Mouse (Mus musculus): ENCODE results near the gene Ddah1. TPM values are rescaled to one million over a fixed set of nuclear protein-coding genes. Genes with fewer than 3 reads are reported as not detected.

Ddah1 gene
- polyA plus RNA-seq, 1 experiment from 2014 or later, result 91.2 TPM

GRCm38 (mm10) chr3:145853713-145854112, 95.2 kb downstream of the Ddah1 start:
- no peaks in the 10 kb centered on the region for H3K9me3 ChIP-seq (ENCODE audit: control insufficient read depth, low read length)
- DNase-seq, result no peak
- no peak overlapping the region for H3K9ac ChIP-seq (replicated peaks; ENCODE audit: low read length)
- WGBS, result 85% methylated on average over 4 of the region's 4 CpGs
- peak; percentile 52; the same call in 1 of the 2 replicates for ATAC-seq (ENCODE audit: low FRiP score, low TSS enrichment)
- H3K27me3 ChIP-seq (ENCODE audit: control insufficient read depth, insufficient read depth, low read length), result no peaks in the 10 kb centered on the region
- H3K4me3 ChIP-seq (replicated peaks; ENCODE audit: low read depth, low read length), result no peak overlapping the region
- no peak overlapping the region for H3K4me2 ChIP-seq (ENCODE audit: low read length)
- H3K36me3 ChIP-seq (ENCODE audit: control insufficient read depth, insufficient read depth, low read length), result no peaks in the 10 kb centered on the region
- H3K27ac ChIP-seq (replicated peaks; ENCODE audit: low read depth, low read length), result peak overlapping the region; percentile 57
- 0 out of 2 replicates have a peak, but pooled peaks cover 4% of the 10 kb centered on the region for H3K4me1 ChIP-seq (ENCODE audit: control insufficient read depth, insufficient read depth, low read length)

DNA sequence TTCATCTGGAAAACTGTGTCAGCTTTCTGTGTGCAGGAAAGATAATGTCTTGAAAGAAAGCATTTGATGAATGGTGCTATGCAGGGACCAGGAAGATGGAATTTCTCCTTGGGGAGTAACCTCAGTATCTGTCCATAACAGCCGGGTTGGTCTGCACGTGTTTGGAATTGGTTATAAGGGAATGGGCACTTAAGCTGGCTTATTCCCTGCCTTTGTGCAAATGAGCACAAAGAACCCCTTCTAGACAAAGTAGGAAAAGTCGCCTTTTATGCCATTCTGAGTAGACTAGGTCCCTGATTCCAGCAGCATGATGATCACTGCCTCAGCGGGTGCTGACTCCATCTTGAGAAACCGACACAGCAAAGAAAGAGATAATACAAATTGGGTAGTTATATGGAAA, 96.0 kb downstream of the Ddah1 start:
- no peaks in the 10 kb centered on the region for H3K27me3 ChIP-seq (ENCODE audit: control insufficient read depth, insufficient read depth, low read length)
- no peaks in the 10 kb centered on the region for H3K9me3 ChIP-seq (ENCODE audit: control insufficient read depth, low read length)
- H3K36me3 ChIP-seq (ENCODE audit: control insufficient read depth, insufficient read depth, low read length), result no peaks in the 10 kb centered on the region
- ATAC-seq (ENCODE audit: low FRiP score, low TSS enrichment), result peak; percentile 56; the same call in 1 of the 2 replicates
- H3K4me2 ChIP-seq (ENCODE audit: low read length), result no peak overlapping the region
- DNase-seq, result peak; percentile 74
- 46% methylated on average over 5 of the region's 5 CpGs for WGBS
- H3K4me1 ChIP-seq (ENCODE audit: control insufficient read depth, insufficient read depth, low read length), result 0 out of 2 replicates have a peak, but pooled peaks cover 4% of the 10 kb centered on the region
- peak overlapping the region; percentile 66 for H3K27ac ChIP-seq (replicated peaks; ENCODE audit: low read depth, low read length)
- no peak overlapping the region for H3K9ac ChIP-seq (replicated peaks; ENCODE audit: low read length)
- no peak overlapping the region for H3K4me3 ChIP-seq (replicated peaks; ENCODE audit: low read depth, low read length)

- no peak overlapping the region for H3K4me2 ChIP-seq (ENCODE audit: low read length)
- no peak overlapping the region for H3K9ac ChIP-seq (replicated peaks; ENCODE audit: low read length)
- WGBS, result 93% methylated on average over 6 of the region's 6 CpGs
- no peak overlapping the region for H3K4me3 ChIP-seq (replicated peaks; ENCODE audit: low read depth, low read length)
- H3K9me3 ChIP-seq (ENCODE audit: control insufficient read depth, low read length), result no peaks in the 10 kb centered on the region
- no peaks in the 10 kb centered on the region for H3K36me3 ChIP-seq (ENCODE audit: control insufficient read depth, insufficient read depth, low read length)
- DNase-seq (no peak), ATAC-seq (ENCODE audit: low FRiP score, low TSS enrichment) (no peak)
- 0 out of 2 replicates have a peak, but pooled peaks cover 4% of the 10 kb centered on the region for H3K4me1 ChIP-seq (ENCODE audit: control insufficient read depth, insufficient read depth, low read length)
- H3K27me3 ChIP-seq (ENCODE audit: control insufficient read depth, insufficient read depth, low read length), result no peaks in the 10 kb centered on the region
- peak overlapping the region; percentile 66 for H3K27ac ChIP-seq (replicated peaks; ENCODE audit: low read depth, low read length)
These were observed 96.8 kb downstream of the Ddah1 start for GRCm38 (mm10) chr3:145855299-145855698.

GRCm38 (mm10) chr3:145858388-145858787, 99.9 kb downstream of the Ddah1 start:
- no peak for ATAC-seq (ENCODE audit: low FRiP score, low TSS enrichment)
- Histone ChIP-seq H3K27me3 (ENCODE audit: control insufficient read depth, insufficient read depth, low read length) (no peaks in the 10 kb centered on the region), H3K36me3 (ENCODE audit: control insufficient read depth, insufficient read depth, low read length) (no peaks in the 10 kb centered on the region), H3K9me3 (ENCODE audit: control insufficient read depth, low read length) (no peaks in the 10 kb centered on the region), H3K4me2 (ENCODE audit: low read length) (no peak overlapping the region), H3K4me3 (replicated peaks; ENCODE audit: low read depth, low read length) (no peak overlapping the region), H3K9ac (replicated peaks; ENCODE audit: low read length) (no peak overlapping the region), H3K4me1 (ENCODE audit: control insufficient read depth, insufficient read depth, low read length) (0 out of 2 replicates have a peak, but pooled peaks cover 4% of the 10 kb centered on the region), H3K27ac (replicated peaks; ENCODE audit: low read depth, low read length) (no peak overlapping the region)
- WGBS, result 97% methylated on average over 5 of the region's 5 CpGs
- DNase-seq, result no peak

DNA sequence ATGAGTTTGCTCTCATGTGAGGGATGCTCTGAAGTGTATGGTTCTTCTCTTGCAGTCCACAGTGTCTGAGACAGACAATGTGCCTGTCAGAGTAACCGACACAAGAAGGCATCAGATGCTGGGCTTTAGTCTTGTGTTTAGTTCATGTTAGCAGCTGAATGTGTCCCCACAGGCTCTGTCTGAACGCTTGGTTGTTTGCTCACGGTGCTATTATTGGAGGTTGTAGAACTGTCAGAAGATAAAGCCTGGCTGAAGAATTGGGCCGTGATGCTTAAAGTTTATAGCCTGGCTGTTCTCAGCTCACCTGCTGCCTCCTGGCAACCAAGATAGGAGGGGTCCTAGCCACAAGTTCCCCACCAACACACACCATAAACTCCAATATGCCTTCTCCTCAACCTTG, 104.0 kb downstream of the Ddah1 start:
- ATAC-seq (ENCODE audit: low FRiP score, low TSS enrichment), result no peak
- Histone ChIP-seq H3K27me3 (ENCODE audit: control insufficient read depth, insufficient read depth, low read length) (no peaks in the 10 kb centered on the region), H3K9ac (replicated peaks; ENCODE audit: low read length) (no peak overlapping the region), H3K4me3 (replicated peaks; ENCODE audit: low read depth, low read length) (no peak overlapping the region), H3K9me3 (ENCODE audit: control insufficient read depth, low read length) (no peaks in the 10 kb centered on the region), H3K36me3 (ENCODE audit: control insufficient read depth, insufficient read depth, low read length) (no peaks in the 10 kb centered on the region), H3K4me2 (ENCODE audit: low read length) (no peak overlapping the region), H3K27ac (replicated peaks; ENCODE audit: low read depth, low read length) (no peak overlapping the region), H3K4me1 (ENCODE audit: control insufficient read depth, insufficient read depth, low read length) (no peaks in the 10 kb centered on the region)
- 70% methylated on average over 4 of the region's 4 CpGs for WGBS
- DNase-seq, result no peak

- no peaks in the 10 kb centered on the region for H3K27me3 ChIP-seq (ENCODE audit: control insufficient read depth, insufficient read depth, low read length)
- no peak overlapping the region for H3K4me3 ChIP-seq (replicated peaks; ENCODE audit: low read depth, low read length)
- no peak overlapping the region for H3K27ac ChIP-seq (replicated peaks; ENCODE audit: low read depth, low read length)
- ATAC-seq (ENCODE audit: low FRiP score, low TSS enrichment) (no peak), DNase-seq (no peak)
- no peaks in the 10 kb centered on the region for H3K36me3 ChIP-seq (ENCODE audit: control insufficient read depth, insufficient read depth, low read length)
- no peak overlapping the region for H3K4me2 ChIP-seq (ENCODE audit: low read length)
- H3K9me3 ChIP-seq (ENCODE audit: control insufficient read depth, low read length), result no peaks in the 10 kb centered on the region
- no peaks in the 10 kb centered on the region for H3K4me1 ChIP-seq (ENCODE audit: control insufficient read depth, insufficient read depth, low read length)
- WGBS, result 59% methylated on average over 8 of the region's 8 CpGs
- no peak overlapping the region for H3K9ac ChIP-seq (replicated peaks; ENCODE audit: low read length)
These were observed 105.7 kb downstream of the Ddah1 start for GRCm38 (mm10) chr3:145864033-145864712.

- 89% methylated on average over 6 of the region's 10 CpGs for WGBS
- DNase-seq (no peak), ATAC-seq (ENCODE audit: low FRiP score, low TSS enrichment) (no peak)
- Histone ChIP-seq H3K9ac (replicated peaks; ENCODE audit: low read length) (no peak overlapping the region), H3K4me1 (ENCODE audit: control insufficient read depth, insufficient read depth, low read length) (no peaks in the 10 kb centered on the region), H3K36me3 (ENCODE audit: control insufficient read depth, insufficient read depth, low read length) (no peaks in the 10 kb centered on the region), H3K27ac (replicated peaks; ENCODE audit: low read depth, low read length) (no peak overlapping the region), H3K4me3 (replicated peaks; ENCODE audit: low read depth, low read length) (no peak overlapping the region), H3K27me3 (ENCODE audit: control insufficient read depth, insufficient read depth, low read length) (no peaks in the 10 kb centered on the region), H3K9me3 (ENCODE audit: control insufficient read depth, low read length) (no peaks in the 10 kb centered on the region), H3K4me2 (ENCODE audit: low read length) (no peak overlapping the region)
These were observed 106.3 kb downstream of the Ddah1 start for GRCm38 (mm10) chr3:145864713-145865233.

DNA sequence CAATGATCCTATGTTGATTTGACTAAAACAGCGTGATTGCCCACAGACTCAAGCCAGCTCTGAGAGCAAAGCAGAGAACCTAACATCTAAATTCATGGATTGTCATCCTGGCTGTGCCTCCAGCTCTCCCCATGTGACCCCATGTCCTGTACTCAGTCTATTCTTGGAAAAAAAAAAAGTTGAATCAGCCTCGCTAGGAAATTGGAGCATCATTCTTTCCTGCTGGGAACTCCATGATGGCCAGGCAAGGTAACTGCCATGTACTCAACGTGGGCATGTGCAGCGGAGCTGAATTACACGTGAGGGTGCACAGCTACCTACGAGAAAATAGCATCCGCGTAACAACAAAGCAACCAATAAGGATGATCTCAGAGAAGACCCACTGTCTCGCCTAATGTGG, 114.2 kb downstream of the Ddah1 start:
- H3K4me2 ChIP-seq (ENCODE audit: low read length), result no peak overlapping the region
- no peaks in the 10 kb centered on the region for H3K36me3 ChIP-seq (ENCODE audit: control insufficient read depth, insufficient read depth, low read length)
- 94% methylated on average over 9 of the region's 9 CpGs for WGBS

GRCm38 (mm10) chr3:145873271-145873670, 114.8 kb downstream of the Ddah1 start:
- no peak for DNase-seq
- H3K9ac ChIP-seq (replicated peaks; ENCODE audit: low read length), result no peak overlapping the region
- 83% methylated on average over 1 of the region's 1 CpGs for WGBS

More for the DNA sequence above, 114.2 kb downstream of the Ddah1 start:
- Histone ChIP-seq H3K9me3 (ENCODE audit: control insufficient read depth, low read length) (no peaks in the 10 kb centered on the region), H3K27me3 (ENCODE audit: control insufficient read depth, insufficient read depth, low read length) (no peaks in the 10 kb centered on the region), H3K27ac (replicated peaks; ENCODE audit: low read depth, low read length) (no peak overlapping the region), H3K4me3 (replicated peaks; ENCODE audit: low read depth, low read length) (no peak overlapping the region), H3K4me1 (ENCODE audit: control insufficient read depth, insufficient read depth, low read length) (no peaks in the 10 kb centered on the region), H3K9ac (replicated peaks; ENCODE audit: low read length) (no peak overlapping the region)
- no peak for DNase-seq
- ATAC-seq (ENCODE audit: low FRiP score, low TSS enrichment), result no peak

More at GRCm38 (mm10) chr3:145873271-145873670, 114.8 kb downstream of the Ddah1 start:
- H3K27ac ChIP-seq (replicated peaks; ENCODE audit: low read depth, low read length), result no peak overlapping the region
- no peak for ATAC-seq (ENCODE audit: low FRiP score, low TSS enrichment)
- no peak overlapping the region for H3K4me3 ChIP-seq (replicated peaks; ENCODE audit: low read depth, low read length)
- H3K4me2 ChIP-seq (ENCODE audit: low read length), result no peak overlapping the region
- H3K36me3 ChIP-seq (ENCODE audit: control insufficient read depth, insufficient read depth, low read length), result no peaks in the 10 kb centered on the region
- no peaks in the 10 kb centered on the region for H3K9me3 ChIP-seq (ENCODE audit: control insufficient read depth, low read length)
- no peaks in the 10 kb centered on the region for H3K27me3 ChIP-seq (ENCODE audit: control insufficient read depth, insufficient read depth, low read length)
- H3K4me1 ChIP-seq (ENCODE audit: control insufficient read depth, insufficient read depth, low read length), result no peaks in the 10 kb centered on the region
